Mouse (Mus musculus) intestine, postnatal 0 days (tissue): ENCODE data around the gene Crtc2. TPM values are rescaled to one million over a fixed set of nuclear protein-coding genes. Genes with fewer than 3 reads are reported as not detected.
A peak's percentile ranks its signal among the peaks of the same experiment; 100 is the strongest.

Experiments used
- ATAC-seq: fragments of 200-750 bp; cut with Nextera tagmentation; 2 replicates; pipeline ENCODE4 v1.8.0; 2017; ENCODE audit warnings: mild to moderate bottlenecking, moderate TSS enrichment, moderate library complexity
- H3K27ac ChIP-seq: fragments of 300-500 bp; sonication (generic); 2 replicates; pipeline ENCODE4 v1.5.1; 2014; ENCODE audit warnings: mild to moderate bottlenecking, low read depth, low read length, moderate library complexity
- H3K27me3 ChIP-seq: fragments of 300-500 bp; sonication (generic); replicated peaks from 2 replicates; pipeline ENCODE4 v1.6.1; 2014; ENCODE audit warnings: low read length, mixed read lengths; ENCODE audit not compliant: control insufficient read depth, insufficient read depth
- H3K36me3 ChIP-seq: fragments of 300-500 bp; sonication (generic); 2 replicates; pipeline ENCODE4 v1.6.1; 2014; ENCODE audit warnings: mild to moderate bottlenecking, moderate library complexity; ENCODE audit not compliant: control insufficient read depth, insufficient read depth
- H3K4me1 ChIP-seq: fragments of 300-500 bp; sonication (generic); replicated peaks from 2 replicates; pipeline ENCODE4 v1.6.1; 2014; ENCODE audit warnings: antibody characterized with exemption, low read length, mixed read lengths; ENCODE audit not compliant: control insufficient read depth, insufficient read depth
- H3K4me2 ChIP-seq: fragments of 300-500 bp; sonication (generic); replicated peaks from 2 replicates; pipeline ENCODE4 v1.6.1; 2014; ENCODE audit warnings: low read depth, mild to moderate bottlenecking, moderate library complexity
- H3K4me3 ChIP-seq: fragments of 300-500 bp; sonication (generic); 2 replicates; pipeline ENCODE4 v1.5.1; 2014; ENCODE audit warnings: low read depth, low read length
- H3K9ac ChIP-seq: fragments of 300-500 bp; sonication (generic); 2 replicates; pipeline ENCODE4 v1.6.1; 2014; ENCODE audit warnings: mild to moderate bottlenecking, low read depth, low read length
- H3K9me3 ChIP-seq: fragments of 300-500 bp; sonication (generic); 2 replicates; pipeline ENCODE4 v1.6.1; 2016; ENCODE audit warnings: mixed run types; ENCODE audit not compliant: control insufficient read depth
- CTCF ChIP-seq: sonication (generic); IDR thresholded peaks from 2 replicates; pipeline ENCODE4 v1.5.1; 2016; ENCODE audit warnings: low read depth, mild to moderate bottlenecking, control low read depth, antibody characterized with exemption, moderate library complexity
- WGBS: fragments of 180-500 bp; shearing (Covaris S2); extraction: QIAGEN DNeasy Blood & Tissue Kit; methylation state at CpG from one replicate; pipeline ENCODE4 v1.1.7; 2014; 5-methylcytosine and 5-hydroxymethylcytosine counted together
- polyA plus RNA-seq: library from polyadenylated mRNA; unstranded; fragments of >200 nt; fragmentation: Nextera tagmentation; extraction: Ambion mirVana; gene quantifications from 2 replicates; pipeline ENCODE4 v1.2.1, GENCODE M21; 2015

Crtc2 gene
- polyA plus RNA-seq, 1 experiment from 2014 or later, result 14.9 TPM

DNA sequence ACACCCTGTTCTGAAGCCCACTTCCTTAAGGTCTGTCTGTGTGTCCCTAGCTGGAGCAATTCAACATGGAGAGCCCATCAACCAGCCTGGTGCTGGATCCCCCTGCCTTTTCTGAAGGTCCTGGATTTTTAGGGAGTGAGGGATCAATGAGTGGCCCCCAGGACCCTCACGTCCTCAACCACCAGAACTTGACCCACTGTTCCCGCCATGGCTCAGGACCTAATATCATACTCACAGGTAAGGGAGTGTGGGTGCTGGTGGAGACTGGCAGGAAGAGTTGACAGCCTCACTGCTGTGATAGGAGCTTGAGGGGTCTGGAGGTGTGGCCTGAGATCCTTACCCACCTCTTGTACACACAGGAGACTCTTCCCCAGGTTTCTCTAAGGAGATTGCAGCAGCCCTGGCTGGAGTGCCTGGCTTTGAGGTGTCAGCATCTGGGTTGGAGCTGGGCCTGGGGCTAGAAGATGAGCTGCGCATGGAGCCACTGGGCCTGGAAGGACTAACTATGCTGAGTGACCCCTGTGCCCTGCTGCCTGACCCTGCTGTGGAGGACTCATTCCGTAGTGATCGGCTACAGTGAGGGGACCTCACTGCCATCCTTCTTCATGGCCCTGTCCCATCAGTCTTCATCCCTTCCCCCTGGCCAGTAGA lies 9.3 kb downstream of the Crtc2 start:
- Histone ChIP-seq H3K36me3 (peaks cover 53% of the 10 kb centered on the region), H3K27ac (no peak overlapping the region), H3K4me2 (no peak overlapping the region), H3K4me1 (no peaks in the 10 kb centered on the region; the same call in 1 of the 2 replicates), H3K9me3 (no peaks in the 10 kb centered on the region), H3K4me3 (no peak overlapping the region), H3K9ac (no peak overlapping the region), H3K27me3 (no peaks in the 10 kb centered on the region)
- ATAC-seq, result no peak
- WGBS, result 95% methylated on average over 5 of the region's 5 CpGs
- no peak for TF ChIP-seq CTCF

DNA sequence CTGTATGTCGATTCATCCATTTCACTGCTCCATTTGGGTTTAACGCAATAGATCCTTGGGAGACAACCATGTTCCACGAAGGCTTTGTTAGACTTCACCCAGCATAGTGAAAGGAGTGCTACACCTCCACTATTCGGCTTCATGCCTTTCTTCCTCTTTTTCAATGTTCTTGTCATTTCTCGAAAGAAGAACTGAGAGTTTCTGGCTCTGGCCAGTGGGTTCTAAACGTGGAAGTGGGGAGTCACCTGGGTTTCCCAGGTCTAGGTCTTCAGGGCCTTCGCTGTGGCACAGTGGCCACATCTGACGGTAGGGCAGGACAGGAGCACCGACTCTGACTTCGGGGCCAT lies 10.7 kb downstream of the Crtc2 start:
- Histone ChIP-seq H3K9me3 (no peaks in the 10 kb centered on the region), H3K36me3 (peaks cover 42% of the 10 kb centered on the region), H3K9ac (peak overlapping the region; percentile 80; the same call in 1 of the 2 replicates), H3K27me3 (no peaks in the 10 kb centered on the region), H3K4me3 (peak overlapping the region; percentile 69), H3K4me1 (no peaks in the 10 kb centered on the region; the same call in 1 of the 2 replicates), H3K27ac (0 out of 2 replicates have a peak overlapping the region, but pooled peaks have one; percentile 94), H3K4me2 (peak overlapping the region; percentile 84)
- 34% methylated on average over 10 of the region's 10 CpGs for WGBS
- no peak for ATAC-seq
- TF ChIP-seq CTCF, result no peak

DNA sequence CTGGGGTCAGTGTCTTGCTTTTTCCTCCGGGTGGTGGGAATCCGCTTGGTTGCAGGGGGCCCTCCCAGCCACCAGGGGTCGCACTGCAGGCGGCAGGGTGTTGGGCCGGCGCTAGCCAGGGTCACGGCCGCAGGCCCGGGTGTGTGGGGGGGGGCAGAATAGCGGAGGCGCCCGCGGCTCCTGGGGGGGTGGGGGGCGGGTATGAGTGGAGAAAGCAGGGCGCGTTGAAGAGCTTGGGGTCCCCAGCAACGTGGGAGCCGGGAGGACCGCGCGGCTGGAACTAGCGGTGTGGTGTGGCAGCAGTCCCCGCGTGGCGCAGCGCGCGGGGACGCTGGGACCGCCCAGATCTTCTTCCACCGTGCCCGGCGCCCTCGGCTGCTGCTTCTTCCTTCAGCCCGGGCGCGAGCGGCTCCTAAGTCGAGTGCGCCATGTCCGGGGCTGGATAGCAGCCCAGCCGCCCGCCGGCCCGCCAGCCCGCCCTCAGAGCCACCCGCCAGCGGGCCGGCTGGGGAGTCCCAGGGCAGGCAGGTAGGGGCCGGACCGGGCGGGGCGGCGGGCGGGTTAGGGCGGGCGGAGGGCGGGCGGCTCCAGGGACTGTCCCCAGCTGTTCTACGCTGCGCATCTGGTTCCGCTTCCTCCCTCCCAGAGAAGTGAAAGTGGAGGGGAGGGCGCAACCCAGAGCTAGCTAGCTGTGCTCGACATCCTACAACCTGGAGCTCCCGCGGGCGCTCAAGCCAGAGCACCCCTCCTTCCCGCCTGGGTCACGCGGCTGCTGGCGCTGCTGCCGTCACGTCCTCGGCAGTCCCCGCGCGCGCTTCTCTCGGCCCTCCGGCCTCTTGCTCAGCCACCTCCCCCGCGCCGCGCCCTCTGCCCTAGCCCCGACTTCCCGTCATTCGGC lies 11.3 kb downstream of the Crtc2 start, which contains the start of gene Dennd4b:
TSS of gene Dennd4b (plus strand) at position 152 of the 898 bp plus-strand sequence.
- peaks cover 36% of the 10 kb centered on the region for H3K36me3 ChIP-seq
- H3K4me1 ChIP-seq, result no peaks in the 10 kb centered on the region; the same call in 1 of the 2 replicates
- no peaks in the 10 kb centered on the region for H3K27me3 ChIP-seq
- peak within 1 kb of the TSS; percentile 84 for H3K4me2 ChIP-seq
- ATAC-seq, result peak; percentile 90
- TF ChIP-seq CTCF, result peak; percentile 92
- peak within 1 kb of the TSS; percentile 69 for H3K4me3 ChIP-seq
- H3K9ac ChIP-seq, result peak within 1 kb of the TSS; percentile 80
- peak within 1 kb of the TSS; percentile 94 for H3K27ac ChIP-seq
- no peaks in the 10 kb centered on the region for H3K9me3 ChIP-seq
- WGBS, result under 1% methylated on average over 71 of the region's 87 CpGs

DNA sequence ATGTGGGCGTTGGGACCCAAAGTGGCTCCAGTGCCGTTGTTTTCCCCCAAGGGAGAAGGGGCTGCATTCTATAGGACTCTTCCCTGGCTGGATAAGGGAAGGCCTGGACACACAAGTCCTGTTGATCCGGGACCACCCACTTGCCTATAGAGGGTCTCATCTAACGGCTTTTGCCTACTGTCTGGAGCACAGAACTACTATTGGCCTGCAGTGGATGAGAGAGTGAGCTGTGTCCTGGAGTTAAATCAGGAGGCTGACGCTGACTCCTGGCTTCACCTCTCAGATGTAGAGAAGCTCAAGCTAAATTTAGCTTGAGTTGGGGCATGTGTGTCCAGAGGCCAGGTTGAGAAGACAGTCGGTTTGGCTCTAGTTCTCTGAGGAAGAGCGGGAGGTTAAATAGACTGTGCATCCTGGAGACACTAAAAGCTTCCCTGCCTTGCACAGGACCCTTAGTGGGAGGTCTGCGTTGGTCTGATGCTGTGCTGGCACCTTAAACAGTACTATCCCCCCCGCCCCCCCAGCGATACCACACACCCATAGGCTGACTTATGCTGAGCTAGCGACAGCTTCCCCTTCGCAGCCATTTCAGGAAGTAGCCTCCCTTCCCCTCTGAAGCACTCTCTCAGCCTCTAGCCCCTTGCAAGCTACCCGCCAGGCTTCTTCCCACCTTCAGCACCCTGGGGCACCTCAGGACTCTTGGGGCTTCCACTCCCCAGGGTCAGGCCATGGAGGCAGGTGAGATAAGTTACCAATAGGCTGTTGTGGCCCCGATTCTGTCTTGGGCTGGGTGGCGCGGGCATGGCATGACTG lies 12.2 kb downstream of the Crtc2 start:
- Histone ChIP-seq H3K4me1 (no peaks in the 10 kb centered on the region; the same call in 1 of the 2 replicates), H3K4me2 (peak overlapping the region; percentile 84), H3K4me3 (peak overlapping the region; percentile 69), H3K36me3 (peaks cover 27% of the 10 kb centered on the region), H3K9me3 (no peaks in the 10 kb centered on the region), H3K27me3 (no peaks in the 10 kb centered on the region), H3K9ac (peak overlapping the region; percentile 80), H3K27ac (peak overlapping the region; percentile 94)
- ATAC-seq, result no peak; the same call in 1 of the 2 replicates
- no peak for TF ChIP-seq CTCF
- WGBS, result 30% methylated on average over 16 of the region's 16 CpGs

DNA sequence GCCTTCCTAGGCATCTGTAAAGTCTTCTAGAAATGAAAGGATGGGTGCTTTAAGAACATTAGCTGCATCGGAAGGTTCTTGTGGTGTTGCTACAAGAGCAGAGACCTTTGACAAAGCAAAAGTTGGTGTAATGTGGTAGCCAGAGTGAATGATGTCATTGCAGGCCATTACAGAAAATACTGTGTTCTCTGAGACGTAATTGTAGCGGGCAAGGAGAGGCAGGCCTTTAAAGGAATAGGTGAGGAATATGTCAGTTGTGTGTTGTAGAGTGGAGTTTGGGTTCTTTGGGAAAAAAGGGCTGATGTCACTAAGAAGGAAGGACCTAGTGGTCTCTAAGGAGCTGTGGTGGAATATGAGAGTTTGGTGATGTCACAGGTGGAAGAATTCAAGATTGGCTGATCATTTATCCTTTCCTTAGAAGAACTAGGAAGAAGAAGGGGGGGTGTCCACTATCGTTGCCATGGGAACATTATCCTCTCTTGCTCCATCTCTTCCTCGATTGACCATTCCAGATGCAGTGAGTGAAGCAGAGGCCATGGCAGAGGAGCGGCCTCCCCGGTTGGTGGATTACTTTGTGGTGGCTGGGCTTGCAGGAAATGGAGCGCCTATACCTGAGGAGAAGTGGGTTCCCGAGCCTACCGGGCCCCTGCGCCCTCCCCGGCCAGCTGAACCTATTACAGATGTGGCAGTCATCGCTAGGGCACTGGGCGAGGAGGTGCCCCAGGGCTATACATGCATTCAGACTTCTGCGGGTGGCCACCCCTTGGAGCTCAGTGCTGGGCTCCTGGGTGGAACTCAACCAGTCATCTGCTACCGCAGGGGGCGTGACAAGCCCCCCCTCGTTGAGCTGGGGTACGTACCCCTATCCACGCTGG lies 13.2 kb downstream of the Crtc2 start:
- TF ChIP-seq CTCF, result no peak
- Histone ChIP-seq H3K4me2 (no peak overlapping the region; the same call in 1 of the 2 replicates), H3K27me3 (no peaks in the 10 kb centered on the region), H3K27ac (0 out of 2 replicates have a peak overlapping the region, but pooled peaks have one; percentile 94), H3K9ac (no peak overlapping the region), H3K36me3 (peaks cover 21% of the 10 kb centered on the region; the same call in 1 of the 2 replicates), H3K9me3 (no peaks in the 10 kb centered on the region), H3K4me3 (no peak overlapping the region), H3K4me1 (no peaks in the 10 kb centered on the region; the same call in 1 of the 2 replicates)
- WGBS, result 90% methylated on average over 20 of the region's 20 CpGs
- ATAC-seq, result no peak
